Mouse (Mus musculus) T-helper 1 cell (primary cell): ENCODE results near the gene Vtn.

Experiments used
- in situ Hi-C: fragments of 300-600 bp; cut with MboI, MseI; formaldehyde crosslinking; loops from one replicate; pipeline ENCODE4 v1.15.1; 2025; ENCODE audit warnings: high pct_unique_total_duplicates

Gene Vtn

DNA sequence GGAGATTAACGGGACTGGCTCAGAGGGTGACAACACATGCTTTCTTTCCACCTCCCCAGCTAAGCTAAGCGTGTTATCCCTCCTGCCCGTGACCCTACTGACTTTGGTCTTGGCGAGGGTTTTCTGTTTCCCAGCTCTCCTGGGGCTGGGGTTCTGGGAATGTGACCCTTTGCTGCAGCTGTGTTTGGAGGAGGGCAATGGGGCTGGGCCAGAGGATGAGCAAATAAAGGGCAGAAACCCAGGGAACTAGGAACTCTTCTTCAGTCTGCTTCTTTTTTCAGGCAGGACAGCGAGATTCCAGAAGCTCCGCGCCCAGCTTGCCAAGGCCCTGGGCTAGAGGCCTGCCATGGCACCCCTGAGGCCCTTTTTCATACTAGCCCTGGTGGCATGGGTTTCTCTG lies at the start of gene Vtn:
Gene Vtn, plus strand, starts transcription at position 88 of the 400 bp plus-strand sequence.
- in situ Hi-C loops: no loop called here

DNA sequence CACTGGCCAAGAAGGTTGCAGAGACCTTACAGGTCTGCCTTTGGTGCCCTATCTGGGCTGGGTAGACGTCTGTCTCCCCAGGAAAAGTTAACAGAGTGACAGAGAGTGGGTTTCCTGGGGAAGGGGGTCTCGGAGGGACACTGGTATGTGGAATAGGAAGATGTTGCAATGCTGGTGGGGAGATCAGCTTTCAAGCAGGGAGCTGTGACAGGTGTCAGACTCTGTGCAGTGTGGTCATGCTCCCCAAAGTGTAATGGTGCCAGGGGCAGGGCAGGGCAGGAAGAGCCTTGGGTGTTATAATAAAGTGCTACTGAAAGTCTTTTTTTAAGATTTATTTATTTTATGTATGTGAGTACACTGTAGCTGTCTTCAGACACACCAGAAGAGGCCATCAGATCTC lies 48.6 kb upstream of the Vtn start:
- in situ Hi-C loops: no loop called here

DNA sequence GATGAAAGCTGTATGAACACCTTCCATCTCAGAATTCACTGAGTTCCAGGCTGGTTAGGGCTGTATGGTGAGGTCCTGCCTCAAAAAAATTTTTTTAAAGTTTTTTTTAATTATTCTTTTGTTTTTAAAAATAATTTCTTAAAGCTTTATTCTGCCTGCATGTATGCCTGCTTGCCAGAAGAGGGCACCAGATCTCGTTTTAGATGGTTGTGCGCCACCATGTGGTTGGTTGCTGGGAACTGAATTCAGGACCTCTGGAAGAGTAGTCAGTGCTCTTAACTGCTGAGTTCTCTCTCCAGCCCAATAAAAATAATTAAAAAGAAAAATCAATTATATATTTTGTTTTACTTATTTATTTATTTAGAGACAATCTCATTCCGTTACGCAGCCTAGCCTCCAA lies 45.2 kb upstream of the Vtn start:
- in situ Hi-C loops: no loop called here

DNA sequence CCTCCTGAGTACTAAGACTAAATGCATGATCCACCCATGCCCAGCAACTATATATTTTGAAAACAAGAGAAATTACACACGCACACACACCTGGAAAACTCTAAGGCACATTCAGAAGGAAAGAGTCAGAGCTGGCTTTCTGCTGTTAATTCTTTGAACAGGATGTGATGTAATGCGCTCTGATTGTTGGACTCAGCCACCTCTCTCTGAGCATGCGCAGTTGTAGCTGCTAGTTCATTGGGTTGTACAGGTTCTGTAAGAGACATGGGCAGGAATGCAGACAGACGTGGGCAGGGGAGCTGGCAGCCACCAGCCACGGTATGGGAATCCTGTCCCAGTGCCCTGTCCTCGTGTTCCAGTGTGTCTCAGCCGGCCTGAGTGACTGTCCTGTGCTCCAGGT lies 44.6 kb upstream of the Vtn start:
- in situ Hi-C loops: no loop called here

DNA sequence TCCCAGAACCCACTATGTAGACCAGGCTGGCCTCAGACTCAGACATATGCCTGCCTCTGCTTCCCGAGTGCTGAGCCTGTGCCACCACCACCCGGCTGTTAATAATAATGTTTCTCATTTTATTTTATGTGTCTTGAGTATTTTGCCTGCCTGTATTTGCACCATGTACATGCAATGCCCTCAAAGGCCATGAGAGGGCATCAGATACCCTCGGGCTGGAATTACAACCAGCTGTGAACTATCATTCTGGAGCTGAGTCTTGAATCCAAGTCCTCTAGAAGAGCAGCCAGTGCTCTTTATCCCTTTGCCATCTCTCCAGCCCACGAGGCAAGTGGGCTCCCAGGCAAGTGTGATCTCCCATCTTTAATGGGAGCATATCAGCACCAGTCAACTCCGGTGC lies 43.6 kb upstream of the Vtn start:
- in situ Hi-C loops: no loop called here

DNA sequence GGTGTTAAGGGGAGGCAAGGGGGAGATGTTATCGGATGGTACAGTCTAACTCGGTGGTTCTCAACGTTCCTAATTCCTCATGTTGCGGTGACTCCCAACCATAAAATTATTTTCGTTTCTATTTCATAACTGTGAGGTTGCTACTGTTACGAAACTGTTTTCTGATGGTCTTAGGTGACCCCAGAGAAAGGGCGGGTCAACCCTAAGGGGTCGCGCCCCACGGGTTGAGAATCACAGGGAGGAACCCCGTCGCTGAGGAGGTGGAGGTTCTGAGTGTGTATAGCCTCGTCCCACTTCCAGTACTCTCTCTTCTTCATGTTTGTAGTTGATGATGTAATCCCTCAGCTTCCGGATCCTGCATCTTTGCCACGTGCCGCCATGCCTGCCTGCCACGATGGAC lies 40.2 kb upstream of the Vtn start:
- in situ Hi-C loops: no loop called here

DNA sequence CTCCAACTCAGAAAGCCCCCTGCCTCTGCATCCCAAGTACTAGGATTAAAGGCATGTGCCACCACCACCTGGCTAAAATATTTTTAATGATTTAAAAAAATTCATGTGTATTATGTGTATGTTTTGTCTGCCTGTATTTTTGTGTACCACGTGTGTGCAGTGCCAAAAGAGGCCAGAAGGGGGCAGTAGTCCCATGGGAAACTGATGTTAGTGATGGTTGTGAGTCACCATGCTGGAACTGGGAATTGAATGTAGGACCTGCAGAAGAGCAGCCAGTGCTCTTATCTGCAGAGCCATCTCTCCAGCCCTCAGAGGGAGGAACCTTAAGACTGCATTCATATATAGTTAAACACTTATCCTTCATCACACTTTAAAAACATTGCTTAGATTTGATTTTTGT lies 37.0 kb upstream of the Vtn start:
- in situ Hi-C loops: no loop called here

DNA sequence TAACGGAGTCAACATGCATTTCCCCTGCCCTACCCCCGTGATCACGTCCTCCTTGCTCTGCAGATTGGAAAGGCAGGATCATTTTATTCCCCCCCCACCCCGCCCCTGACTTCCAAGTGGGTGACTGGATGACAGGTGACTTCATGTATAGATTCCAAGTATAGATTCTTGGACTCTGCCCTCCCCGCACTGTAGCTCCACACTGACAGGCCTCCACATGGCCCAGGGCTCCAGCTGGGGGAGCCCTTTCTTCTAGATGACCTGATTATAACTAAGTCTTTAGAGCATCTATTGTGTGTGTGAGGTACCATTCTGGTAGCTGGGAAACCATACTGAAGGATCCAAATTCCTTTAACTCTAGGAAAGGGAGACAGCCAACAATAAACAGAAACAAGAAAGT lies 36.2 kb upstream of the Vtn start:
- in situ Hi-C loops: no loop called here

DNA sequence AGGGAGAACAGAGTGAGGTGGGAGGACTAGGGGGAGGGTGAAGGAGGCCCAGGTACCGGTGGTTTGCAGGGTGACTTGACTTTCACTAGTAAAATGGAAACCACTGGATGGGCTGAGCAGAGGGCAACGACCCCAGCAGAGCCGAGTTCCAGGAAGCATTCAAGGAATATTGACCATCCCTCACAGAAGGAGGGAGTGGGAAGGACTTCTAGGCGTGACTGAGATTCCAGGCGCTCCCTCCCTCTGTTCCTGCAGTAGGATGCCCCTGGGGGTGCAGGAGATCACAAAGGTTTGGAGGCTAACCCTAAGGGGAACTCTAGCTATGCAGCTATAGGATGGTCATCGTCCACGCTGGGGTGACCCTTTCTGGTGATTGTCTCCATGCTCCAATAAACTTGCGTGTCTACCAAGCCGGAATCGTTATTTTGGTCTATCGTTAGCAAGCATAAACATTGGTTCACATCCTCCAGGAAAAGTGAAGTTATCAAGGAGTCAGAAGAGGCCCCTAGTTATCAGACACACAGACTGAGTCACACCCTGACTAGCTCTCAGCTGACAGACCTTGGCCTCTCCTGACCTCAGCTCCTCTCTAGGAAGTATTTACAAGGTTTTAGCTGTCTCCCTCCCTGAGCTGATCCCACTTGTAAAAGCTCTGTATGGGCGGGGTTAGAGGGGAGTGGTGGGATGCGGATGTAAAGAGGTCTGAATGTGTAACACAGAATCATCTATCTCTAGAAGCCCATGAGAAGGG lies 35.4 kb upstream of the Vtn start:
- in situ Hi-C loops: no loop called here

DNA sequence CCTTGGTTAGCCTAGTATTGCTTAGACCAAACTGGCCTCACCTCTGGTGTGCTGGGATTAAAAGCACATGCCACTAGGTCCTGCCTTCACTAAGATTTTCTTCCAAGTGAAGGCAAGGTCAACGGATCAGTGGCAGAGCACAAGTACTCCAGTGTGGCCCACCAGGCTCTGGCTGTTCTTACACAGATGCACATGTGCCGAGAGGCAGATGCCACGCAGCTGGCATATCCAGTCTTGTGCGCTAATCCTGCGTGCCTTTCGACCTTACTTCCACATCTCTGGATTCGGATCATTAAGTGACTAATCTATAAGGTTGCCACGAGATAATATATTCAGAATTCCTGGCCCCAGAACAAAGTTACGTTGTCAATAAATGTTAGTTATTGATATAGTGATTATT lies 33.8 kb upstream of the Vtn start:
- in situ Hi-C loops: no loop called here

DNA sequence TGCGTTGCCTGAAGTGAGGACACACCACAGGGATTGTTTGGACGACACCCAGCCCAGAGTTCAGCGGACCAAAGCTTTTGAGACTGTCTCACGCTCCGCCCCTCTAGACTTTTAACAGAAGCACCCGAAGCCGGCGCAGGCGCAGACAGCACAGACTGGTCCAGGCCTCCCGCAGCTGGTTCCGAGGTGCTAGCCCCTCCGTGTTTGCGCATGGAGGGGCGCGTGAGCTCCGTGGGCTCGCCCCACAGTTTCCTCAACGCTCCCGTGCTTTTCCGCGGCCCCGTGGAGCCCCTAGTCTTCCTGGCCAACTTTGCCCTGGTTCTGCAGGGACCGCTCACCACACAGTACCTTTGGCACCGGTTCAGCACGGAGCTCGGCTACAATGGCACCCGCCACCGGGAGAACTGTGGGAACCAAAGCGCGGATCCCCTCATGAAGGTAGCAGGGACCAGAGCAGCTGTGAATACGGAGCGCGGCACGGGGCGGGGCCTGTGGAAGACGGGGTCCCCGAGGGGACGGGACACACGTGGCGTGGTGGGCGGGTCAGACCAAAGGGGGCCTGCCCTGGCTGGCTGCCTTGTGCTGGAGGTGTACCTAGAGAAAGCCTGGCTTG lies 33.2 kb upstream of the Vtn start, which contains the start of gene Slc46a1:
Gene Slc46a1, plus strand, starts transcription at position 130 of the 613 bp plus-strand sequence.
- in situ Hi-C loops: no loop called here

DNA sequence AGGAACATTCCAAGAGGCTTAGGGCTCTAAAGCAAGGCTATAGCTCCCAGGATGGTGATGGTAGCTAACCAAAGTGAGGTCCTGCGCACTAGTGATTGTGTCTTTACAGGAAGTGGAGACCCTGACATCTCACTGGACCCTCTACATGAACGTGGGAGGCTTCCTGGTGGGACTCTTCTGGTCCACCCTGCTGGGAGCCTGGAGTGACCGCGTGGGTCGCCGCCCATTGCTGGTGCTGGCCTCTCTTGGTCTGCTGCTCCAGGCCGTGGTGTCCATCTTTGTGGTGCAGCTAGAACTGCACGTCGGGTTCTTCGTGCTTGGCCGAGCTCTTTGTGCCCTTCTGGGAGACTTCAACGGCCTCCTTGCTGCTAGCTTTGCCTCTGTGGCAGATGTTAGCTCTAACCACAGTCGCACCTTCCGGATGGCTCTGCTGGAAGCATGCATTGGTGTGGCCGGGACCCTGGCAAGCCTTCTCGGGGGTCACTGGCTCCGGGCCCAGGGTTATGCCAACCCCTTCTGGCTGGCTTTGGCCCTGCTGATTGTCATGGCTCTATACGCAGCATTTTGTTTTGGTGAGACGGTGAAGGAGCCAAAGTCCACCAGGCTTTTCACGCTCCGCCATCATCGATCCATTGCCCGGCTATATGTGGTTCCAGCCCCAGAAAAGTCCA lies 32.5 kb upstream of the Vtn start:
- in situ Hi-C loops: no loop called here

DNA sequence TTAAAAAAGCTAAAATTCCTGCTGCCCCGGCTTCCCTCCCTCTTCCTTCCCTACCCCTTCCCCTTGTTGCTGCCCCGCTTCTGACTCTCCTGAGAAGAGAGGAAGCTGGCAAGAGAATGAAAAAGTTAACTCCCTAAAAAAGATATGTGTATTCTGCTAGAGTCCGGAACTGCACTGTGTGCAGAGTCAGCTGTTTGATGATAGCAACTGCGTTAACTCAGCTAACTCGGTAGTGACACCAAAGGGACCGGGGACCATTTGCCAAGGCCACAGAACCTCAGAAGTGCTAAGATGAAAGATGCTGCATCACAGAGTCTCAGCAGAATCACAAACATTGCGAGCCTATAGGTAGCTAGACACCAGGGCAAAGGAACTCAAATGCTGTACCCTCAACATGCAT lies 31.4 kb upstream of the Vtn start:
- in situ Hi-C loops: no loop called here

DNA sequence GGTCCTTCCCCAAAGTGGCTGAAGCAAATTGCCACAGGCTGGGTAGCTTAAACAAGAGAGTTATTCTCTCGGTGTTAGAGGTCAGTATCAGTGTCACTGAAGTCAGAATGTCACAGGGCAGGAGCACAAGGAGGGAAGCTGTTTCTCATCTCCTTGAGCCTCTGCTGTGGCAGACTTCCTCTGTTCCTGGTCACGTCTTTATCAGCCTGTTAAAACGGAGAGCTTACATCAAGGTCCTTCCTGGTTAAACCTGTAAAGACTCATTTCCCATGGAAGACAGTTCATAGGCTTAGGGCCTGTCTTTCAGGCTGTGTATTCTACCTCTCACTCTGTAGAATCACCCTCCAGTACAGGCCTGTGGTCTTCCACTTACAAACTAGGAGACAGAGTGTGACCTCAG lies 31.0 kb upstream of the Vtn start:
- in situ Hi-C loops: no loop called here

DNA sequence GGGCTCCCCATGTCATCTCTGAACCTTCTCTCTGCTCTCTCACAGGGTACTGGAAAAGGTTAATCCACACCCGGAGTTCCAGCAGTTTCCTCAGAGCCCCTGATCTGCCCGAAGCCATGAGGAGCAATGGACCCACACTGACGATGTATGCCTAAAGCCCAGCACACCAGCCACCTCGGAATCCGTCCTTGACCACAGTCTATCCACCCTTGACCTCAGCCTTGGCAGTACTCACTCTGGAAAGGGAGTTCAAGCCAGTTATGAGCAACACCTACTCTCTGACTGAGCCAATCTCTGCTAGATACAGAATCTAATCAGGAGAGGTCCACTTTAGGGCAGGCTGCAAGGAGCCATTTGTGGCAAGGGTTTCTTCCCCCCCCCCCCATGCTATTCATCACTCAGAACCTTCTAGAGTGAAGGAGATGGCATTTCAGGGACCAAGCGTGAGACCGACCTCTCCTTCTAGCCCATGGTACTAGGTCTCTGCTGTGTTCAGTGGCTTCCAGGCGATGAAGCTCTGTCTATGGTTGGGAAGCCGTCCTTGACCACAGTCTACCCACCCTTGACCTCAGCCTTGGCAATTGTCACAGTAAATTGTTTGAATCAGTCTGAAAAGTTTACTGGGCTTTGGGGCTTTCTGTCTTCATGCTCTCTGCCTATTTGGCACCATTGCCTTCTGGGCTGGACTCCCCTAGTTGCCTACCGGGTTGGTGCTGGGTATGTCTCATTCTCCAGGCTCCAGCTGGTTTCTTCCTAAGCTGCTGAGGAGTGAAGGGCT lies 27.4 kb upstream of the Vtn start:
- in situ Hi-C loops: no loop called here

DNA sequence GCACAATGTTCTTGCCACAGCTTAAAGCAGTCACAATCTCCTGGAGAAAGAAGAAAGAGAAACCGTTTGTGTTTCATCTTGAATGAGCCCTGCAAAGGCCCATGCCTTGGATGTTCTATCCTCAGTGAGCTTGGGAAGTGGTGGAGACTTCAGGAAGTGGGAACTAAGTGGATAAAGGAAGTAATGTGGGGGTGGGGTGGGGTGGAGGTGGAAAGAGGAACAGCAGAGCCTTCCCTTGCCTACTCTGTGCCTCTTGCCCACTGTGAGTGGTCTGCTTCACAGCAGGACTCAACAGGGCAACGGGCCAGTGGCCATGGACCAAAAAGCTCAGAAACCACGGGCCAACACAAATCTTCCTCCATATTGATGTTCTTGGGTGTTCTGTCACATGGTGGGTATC lies 23.6 kb upstream of the Vtn start:
- in situ Hi-C loops: no loop called here

DNA sequence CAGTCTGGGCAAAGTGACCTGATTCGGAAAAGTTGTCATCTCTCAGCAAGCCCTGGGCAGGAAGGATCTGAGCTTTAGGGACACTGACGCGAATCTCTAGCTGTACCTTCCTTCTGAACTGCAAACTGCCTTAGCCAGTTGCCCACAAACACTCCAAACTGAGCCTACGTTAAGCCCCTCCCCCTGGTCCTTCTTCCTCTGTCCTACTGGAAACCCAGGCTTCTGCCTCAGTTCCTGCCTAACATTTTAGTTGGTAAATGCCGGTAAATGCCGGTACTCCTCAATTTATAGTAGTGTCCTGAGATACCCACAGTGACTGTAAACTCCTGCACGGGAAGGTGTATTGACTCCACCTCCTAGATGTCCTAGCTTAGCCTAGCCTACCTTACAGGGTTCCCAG lies 15.3 kb upstream of the Vtn start:
- in situ Hi-C loops: no loop called here

DNA sequence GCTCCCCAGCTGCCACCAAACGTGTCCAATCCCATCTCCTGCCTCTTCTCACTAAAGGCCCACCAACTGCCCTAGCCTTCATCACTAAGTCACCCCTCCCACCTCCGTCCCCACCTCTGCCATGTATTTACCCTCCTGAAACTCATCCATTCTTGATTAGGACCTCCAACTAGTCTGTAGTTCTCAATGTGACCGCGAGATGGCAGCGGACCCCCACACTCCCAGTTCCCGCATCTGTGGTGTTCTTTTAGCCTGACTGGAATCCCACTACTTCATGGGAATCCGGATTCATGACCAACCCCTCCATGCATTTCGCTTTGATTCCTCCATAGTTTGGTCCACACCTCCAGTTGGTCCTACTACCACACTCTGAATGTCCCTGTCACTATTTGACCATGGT lies 10.7 kb upstream of the Vtn start:
- in situ Hi-C loops: no loop called here

DNA sequence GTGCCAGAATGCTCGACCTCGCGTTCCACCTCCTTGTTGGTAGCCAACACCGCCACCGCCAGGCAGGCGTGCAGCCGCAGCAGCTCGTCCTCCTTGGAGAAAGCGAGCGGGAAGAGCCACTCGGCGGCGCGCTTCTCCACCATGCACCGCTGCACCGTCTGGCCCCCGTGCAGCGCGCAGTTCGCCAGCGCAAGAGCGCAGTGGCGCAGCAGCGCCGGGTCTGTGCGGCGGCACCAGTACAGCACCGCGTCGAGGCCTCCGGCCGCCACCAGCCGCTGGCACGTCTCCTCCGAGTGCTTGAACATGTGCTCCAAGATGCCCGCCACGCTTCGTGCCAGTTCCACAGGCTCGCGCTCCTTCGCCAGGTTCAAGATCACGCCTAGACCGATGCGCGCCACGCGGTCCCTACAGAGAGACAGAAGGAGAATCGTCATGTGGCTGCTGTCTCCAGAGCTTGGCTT lies 8.1 kb upstream of the Vtn start:
- in situ Hi-C loops: no loop called here

DNA sequence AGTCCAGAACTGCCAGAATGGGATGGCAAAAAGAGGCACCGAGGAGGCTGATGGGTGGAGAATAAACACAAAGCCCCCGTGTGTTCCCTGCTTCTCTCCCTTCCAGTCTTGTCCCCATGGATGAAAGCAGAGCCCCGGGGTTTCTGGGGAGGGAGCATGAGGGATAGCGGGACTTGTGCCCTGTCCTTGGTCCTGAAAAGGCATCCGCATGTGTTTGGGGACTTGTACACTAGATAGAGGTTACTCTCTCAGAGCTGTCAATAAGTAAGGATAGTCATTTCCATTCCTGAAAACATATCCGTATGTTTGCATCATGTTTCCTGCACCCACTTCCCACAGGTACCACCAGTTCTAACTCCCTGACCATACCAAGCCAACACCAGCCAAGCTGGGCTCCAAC lies 3.0 kb upstream of the Vtn start:
- in situ Hi-C loops: no loop called here

DNA sequence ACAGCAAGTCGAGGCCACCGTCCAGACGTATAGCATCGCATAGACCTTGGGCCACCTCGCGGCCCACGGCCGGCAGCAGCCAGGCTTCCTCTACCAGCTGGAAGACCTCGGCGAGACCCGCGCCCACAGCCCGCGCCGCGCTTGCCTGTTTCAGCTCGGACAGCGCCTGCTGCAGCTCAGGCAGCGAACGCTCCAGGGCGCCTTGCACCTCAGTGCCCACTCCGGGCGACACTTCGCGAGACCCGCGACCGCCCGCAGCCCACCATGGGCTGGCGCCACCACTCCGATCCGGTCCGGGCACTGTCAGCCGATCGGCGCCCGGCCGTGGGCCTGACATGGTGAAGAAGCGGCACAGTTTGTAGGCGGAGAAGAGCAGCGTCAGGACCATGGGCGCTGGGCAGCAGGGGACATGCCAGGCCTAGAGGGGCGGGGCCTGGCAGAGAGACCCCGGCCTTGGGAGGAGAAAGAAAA lies 1.8 kb upstream of the Vtn start:
- in situ Hi-C loops: no loop called here
